Mouse (Mus musculus) spleen, adult 2 months (tissue): ENCODE results near the gene Txnrd1. TPM values are rescaled to one million over a fixed set of nuclear protein-coding genes. Genes with fewer than 3 reads are reported as not detected.
A peak's percentile ranks its signal among the peaks of the same experiment; 100 is the strongest.

ENCODE experiments used
- DNase-seq, 2 experiments: peaks; one replicate each; pipeline versions ENCODE4 v3.0.0 to v3.0.0-alpha.2; 2012 to 2021; ENCODE audit warnings: low spot score in 2 of 2, low read depth in 1 of 2
- H3K27ac ChIP-seq: fragments of 200-500 bp; 2 replicates; pipeline ENCODE4 v1.5.1; 2012; ENCODE audit warnings: low read length, inconsistent platforms; ENCODE audit not compliant: insufficient read depth
- H3K27me3 ChIP-seq: fragments of 200-500 bp; 2 replicates; pipeline ENCODE4 v1.6.1; 2012; ENCODE audit warnings: mild to moderate bottlenecking, moderate library complexity, low read length, inconsistent platforms; ENCODE audit not compliant: control insufficient read depth, insufficient read depth
- H3K36me3 ChIP-seq: fragments of 200-500 bp; 2 replicates; pipeline ENCODE4 v1.6.1; 2012; ENCODE audit warnings: mild to moderate bottlenecking, low read length, inconsistent platforms; ENCODE audit not compliant: control insufficient read depth, insufficient read depth
- H3K4me1 ChIP-seq: fragments of 200-500 bp; 2 replicates; pipeline ENCODE4 v1.6.1; 2011; ENCODE audit warnings: inconsistent platforms; ENCODE audit not compliant: control insufficient read depth, insufficient read depth, insufficient read length
- H3K4me3 ChIP-seq: fragments of 200-500 bp; 2 replicates; pipeline ENCODE4 v1.5.1; 2011; ENCODE audit warnings: mild to moderate bottlenecking, inconsistent platforms; ENCODE audit not compliant: insufficient read depth, insufficient read length; ENCODE audit errors: extremely low read depth
- CTCF ChIP-seq: fragments of 200-500 bp; IDR thresholded peaks from 2 replicates; pipeline ENCODE4 v1.5.1; 2011; ENCODE audit warnings: mild to moderate bottlenecking, inconsistent platforms; ENCODE audit not compliant: insufficient read depth, insufficient read length, insufficient replicate concordance; ENCODE audit errors: extremely low read depth
- POLR2A ChIP-seq: fragments of 200-500 bp; IDR thresholded peaks from 2 replicates; pipeline ENCODE4 v1.6.1; 2011; ENCODE audit warnings: low read depth, low read length, inconsistent platforms
- WGBS: fragments of 180-500 bp; shearing (Covaris S2); methylation state at CpG from one replicate; pipeline ENCODE4 v1.1.7; 2018; 5-methylcytosine and 5-hydroxymethylcytosine counted together
- polyA plus RNA-seq: library from polyadenylated mRNA; depleted of rRNA; stranded (reverse); fragments of >200 nt; gene quantifications from 2 replicates; pipeline ENCODE4 v1.2.3, GENCODE M21; 2012

The Txnrd1 gene
- polyA plus RNA-seq, 1 experiment = 14.8 TPM

- Histone ChIP-seq H3K36me3 (no peaks in the 10 kb centered on the region), H3K4me3 (no peak overlapping the region), H3K4me1 (no peaks in the 10 kb centered on the region; the same call in none of the 2 replicates), H3K27ac (no peak overlapping the region), H3K27me3 (no peaks in the 10 kb centered on the region)
- no peak for TF ChIP-seq CTCF
- TF ChIP-seq POLR2A = no peak
- WGBS = 52% methylated on average over 7 of the region's 7 CpGs
- DNase-seq = no peak
These were observed 26.5 kb upstream of the Txnrd1 start for GRCm38 (mm10) chr10:82807238-82807637.

DNA sequence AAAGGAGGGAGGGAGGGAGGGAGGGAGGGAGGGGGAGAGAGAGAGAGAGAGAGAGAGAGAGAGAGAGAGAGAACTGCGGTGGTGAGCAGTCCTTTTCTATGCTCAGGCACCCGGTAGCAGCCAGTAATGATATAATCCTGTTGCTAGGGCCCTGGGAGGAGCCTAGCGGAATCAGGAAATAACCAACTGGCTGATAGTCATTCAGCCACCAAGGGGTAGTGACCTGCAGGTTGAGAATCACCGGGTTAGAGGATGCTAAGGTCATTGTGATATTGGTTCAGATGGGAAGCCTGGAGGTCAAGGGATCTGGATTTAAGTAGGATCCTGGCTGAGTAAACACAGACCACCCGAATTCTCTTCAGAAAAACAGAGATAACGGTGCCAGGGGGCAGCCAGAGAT, 25.6 kb upstream of the Txnrd1 start:
- WGBS = 34% methylated on average over 6 of the region's 6 CpGs
- DNase-seq = no peak
- Histone ChIP-seq H3K36me3 (no peaks in the 10 kb centered on the region), H3K27me3 (no peaks in the 10 kb centered on the region), H3K27ac (no peak overlapping the region), H3K4me1 (no peaks in the 10 kb centered on the region; the same call in none of the 2 replicates), H3K4me3 (no peak overlapping the region)
- TF ChIP-seq CTCF = no peak
- no peak for TF ChIP-seq POLR2A

DNA sequence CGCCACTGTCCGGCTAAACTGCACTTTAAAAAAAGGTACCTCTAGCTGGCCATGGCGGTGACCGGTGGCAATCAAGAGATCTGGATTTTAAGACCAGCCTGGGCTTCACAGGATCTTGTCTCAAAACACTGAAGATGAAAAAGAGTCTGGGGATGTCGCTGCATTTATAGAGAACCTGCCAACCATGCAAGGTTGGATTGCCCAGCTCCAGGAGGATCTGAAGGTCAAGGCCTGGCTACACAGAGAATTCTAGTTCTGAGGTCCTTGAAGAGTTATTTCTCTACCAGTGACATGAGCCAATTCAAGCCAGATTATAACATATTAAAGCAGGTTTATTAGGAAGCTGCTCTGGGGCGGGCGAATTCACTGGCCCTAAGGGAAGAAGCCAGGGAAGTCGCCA, 24.9 kb upstream of the Txnrd1 start:
- WGBS = 86% methylated on average over 8 of the region's 8 CpGs
- no peaks in the 10 kb centered on the region for H3K27me3 ChIP-seq
- no peak for TF ChIP-seq CTCF
- no peak for TF ChIP-seq POLR2A
- peaks cover 5% of the 10 kb centered on the region for H3K4me1 ChIP-seq
- H3K36me3 ChIP-seq = no peaks in the 10 kb centered on the region
- DNase-seq = no peak
- H3K4me3 ChIP-seq = no peak overlapping the region
- no peak overlapping the region; the same call in 1 of the 2 replicates for H3K27ac ChIP-seq

DNA sequence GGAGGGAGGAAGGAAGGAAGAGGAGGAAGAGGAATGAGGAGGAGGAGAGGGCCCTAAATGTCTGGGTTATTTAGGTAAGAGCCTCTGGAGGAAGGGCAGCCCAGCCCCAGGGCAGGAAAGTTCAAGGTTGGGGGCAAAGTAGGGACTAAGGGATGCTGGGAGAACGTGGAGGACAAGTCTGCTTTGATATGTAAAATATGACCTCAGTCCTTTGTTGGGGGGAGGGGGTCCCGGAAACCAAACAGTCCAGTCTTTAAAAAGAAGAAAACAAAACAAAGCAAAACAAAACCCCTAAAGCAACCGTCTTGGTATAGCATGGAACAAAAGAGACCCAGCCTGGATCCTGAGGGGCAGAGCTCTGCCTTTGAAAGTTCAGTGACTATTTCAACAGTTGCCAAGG, 24.4 kb upstream of the Txnrd1 start:
- no peaks in the 10 kb centered on the region for H3K27me3 ChIP-seq
- TF ChIP-seq POLR2A (no peak), CTCF (no peak)
- no peaks in the 10 kb centered on the region for H3K36me3 ChIP-seq
- WGBS = 73% methylated on average over 3 of the region's 3 CpGs
- no peak for DNase-seq
- no peak overlapping the region for H3K4me3 ChIP-seq
- H3K4me1 ChIP-seq = peaks cover 7% of the 10 kb centered on the region
- no peak overlapping the region for H3K27ac ChIP-seq

DNA sequence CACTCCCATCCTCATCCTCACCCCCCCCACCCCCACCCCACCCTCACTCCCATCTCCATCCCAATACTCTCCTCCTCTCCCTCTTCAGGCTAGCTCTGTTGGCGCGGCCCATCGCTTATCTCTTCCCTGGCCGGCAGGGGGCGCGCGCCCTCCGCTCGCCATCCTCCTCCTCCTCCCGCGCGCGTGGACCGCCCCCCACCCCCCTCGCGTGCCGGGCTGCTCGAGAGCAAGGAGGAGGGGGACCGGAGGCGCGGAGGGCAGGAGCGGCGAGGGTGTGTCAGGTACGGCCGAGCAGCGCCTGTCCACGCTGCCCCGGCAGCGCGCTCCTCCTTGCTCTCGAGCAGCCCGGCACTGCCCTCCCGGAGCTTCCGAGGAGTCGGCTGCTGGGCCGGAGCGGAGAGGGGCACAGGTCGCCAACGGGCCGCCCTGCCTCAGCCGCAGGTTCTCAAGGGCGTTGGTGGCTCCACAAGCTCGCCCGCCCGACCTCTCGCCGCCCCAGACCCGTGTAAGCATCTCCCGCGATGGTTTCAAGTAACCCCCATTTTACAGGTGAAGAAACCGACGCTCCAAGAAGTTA, 21.8 kb upstream of the Txnrd1 start:
- peak overlapping the region; percentile 64 for H3K4me3 ChIP-seq
- peaks cover 9% of the 10 kb centered on the region for H3K4me1 ChIP-seq
- peak; percentile 41 to 76 for DNase-seq
- H3K27ac ChIP-seq = no peak overlapping the region
- H3K27me3 ChIP-seq = no peaks in the 10 kb centered on the region
- no peaks in the 10 kb centered on the region for H3K36me3 ChIP-seq
- peak; percentile 89 for TF ChIP-seq CTCF
- no peak for TF ChIP-seq POLR2A
- WGBS = 8% methylated on average over 41 of the region's 52 CpGs

GRCm38 (mm10) chr10:82814096-82814970, 19.4 kb upstream of the Txnrd1 start:
- Histone ChIP-seq H3K4me1 (peaks cover 13% of the 10 kb centered on the region), H3K4me3 (no peak overlapping the region), H3K36me3 (no peaks in the 10 kb centered on the region), H3K27ac (peak overlapping the region; percentile 53; the same call in 1 of the 2 replicates), H3K27me3 (no peaks in the 10 kb centered on the region)
- 9% methylated on average over 19 of the region's 19 CpGs for WGBS
- TF ChIP-seq POLR2A (no peak), CTCF (no peak)
- peak; percentile 39 to 82 for DNase-seq
